Mouse (Mus musculus) CD4-positive, CD25-positive, alpha-beta regulatory T cell (primary cell): Measurements from ENCODE around the gene Nme9. TPM values are rescaled to one million over a fixed set of nuclear protein-coding genes. Genes with fewer than 3 reads are reported as not detected.

Experiments used
- polyA plus RNA-seq: library from polyadenylated mRNA; unstranded; fragments of 100-300 nt; shearing (Covaris generic); gene quantifications from one replicate; pipeline ENCODE4 v1.2.1, GENCODE M21; 2017

Gene Nme9
- polyA plus RNA-seq = not detected

GRCm38 (mm10) chr9:99451161-99451560 lies at the start of gene Nme9:
Gene Nme9 (plus strand): TSS chr9:99451475.

GRCm38 (mm10) chr9:99437031-99437764 lies 14.1 kb upstream of the Nme9 start, which contains the start of gene Mras:
Gene Mras (minus strand): TSS chr9:99437381.

Other genes starting within 250 kb of the Nme9 start
- not detected for gene Faiml, start 214.2 kb upstream of the Nme9 start, polyA plus RNA-seq
- gene Cep70, start 208.1 kb upstream of the Nme9 start, polyA plus RNA-seq = 14.5 TPM
- gene Esyt3, start 92.9 kb upstream of the Nme9 start, polyA plus RNA-seq = not detected
- gene Mras, start 14.1 kb upstream of the Nme9 start, polyA plus RNA-seq = 0.05 TPM
- gene Armc8, start 117.4 kb downstream of the Nme9 start, polyA plus RNA-seq = 34.2 TPM
- gene Dbr1, start 124.3 kb downstream of the Nme9 start, polyA plus RNA-seq = 34.2 TPM
- gene A4gnt, start 161.0 kb downstream of the Nme9 start, polyA plus RNA-seq = not detected
- gene Dzip1l, start 178.0 kb downstream of the Nme9 start, polyA plus RNA-seq = not detected